Mouse (Mus musculus) heart, embryonic 11.5 days (tissue): ENCODE measurements around the gene Klrg1. TPM values are rescaled to one million over a fixed set of nuclear protein-coding genes. Genes with fewer than 3 reads are reported as not detected.

Source experiments
- ATAC-seq: fragments of 200-750 bp; cut with Nextera tagmentation; replicated peaks from 2 replicates; pipeline ENCODE4 v1.8.0; 2017; ENCODE audit warnings: moderate library complexity; ENCODE audit not compliant: insufficient number of reproducible peaks, low FRiP score, low TSS enrichment
- H3K27ac ChIP-seq: fragments of 300-500 bp; sonication (generic); 2 replicates; pipeline ENCODE4 v1.5.1; 2014; ENCODE audit warnings: mild to moderate bottlenecking, low read depth, low read length
- H3K27me3 ChIP-seq: fragments of 300-500 bp; sonication (generic); 2 replicates; pipeline ENCODE4 v1.6.1; 2014; ENCODE audit warnings: mild to moderate bottlenecking, low read length, mixed read lengths; ENCODE audit not compliant: control insufficient read depth, insufficient read depth
- H3K36me3 ChIP-seq: fragments of 300-500 bp; sonication (generic); 2 replicates; pipeline ENCODE4 v1.6.1; 2014; ENCODE audit warnings: mild to moderate bottlenecking, low read length, moderate library complexity, mixed read lengths; ENCODE audit not compliant: control insufficient read depth, insufficient read depth
- H3K4me1 ChIP-seq: fragments of 300-500 bp; sonication (generic); 2 replicates; pipeline ENCODE4 v1.6.1; 2014; ENCODE audit warnings: low read length; ENCODE audit not compliant: control insufficient read depth, insufficient read depth
- H3K4me2 ChIP-seq: fragments of 300-500 bp; sonication (generic); 2 replicates; pipeline ENCODE4 v1.6.1; 2014; ENCODE audit warnings: mild to moderate bottlenecking, moderate library complexity
- H3K4me3 ChIP-seq: fragments of 300-500 bp; sonication (generic); 2 replicates; pipeline ENCODE4 v1.5.1; 2014; ENCODE audit warnings: low read depth, low read length
- H3K9ac ChIP-seq: fragments of 300-500 bp; sonication (generic); 2 replicates; pipeline ENCODE4 v1.6.1; 2014; ENCODE audit warnings: mild to moderate bottlenecking, low read depth, low read length, moderate library complexity
- H3K9me3 ChIP-seq: fragments of 300-500 bp; sonication (generic); replicated peaks from 2 replicates; pipeline ENCODE4 v1.6.1; 2016; ENCODE audit warnings: low read length; ENCODE audit not compliant: control insufficient read depth
- WGBS: fragments of 180-500 bp; shearing (Covaris S2); extraction: QIAGEN DNeasy Blood & Tissue Kit; methylation state at CpG from one replicate; pipeline ENCODE4 v1.1.7; 2014; ENCODE audit not compliant: insufficient replicate concordance; 5-methylcytosine and 5-hydroxymethylcytosine counted together
- polyA plus RNA-seq: library from polyadenylated mRNA; unstranded; fragments of >200 nt; fragmentation: Nextera tagmentation; extraction: Ambion mirVana; gene quantifications from 2 replicates; pipeline ENCODE4 v1.2.1, GENCODE M21; 2014

The Klrg1 gene
- polyA plus RNA-seq, 1 experiment from 2014 or later: not detected

- Histone ChIP-seq H3K4me3 (no peak overlapping the region), H3K36me3 (no peaks in the 10 kb centered on the region), H3K4me1 (no peaks in the 10 kb centered on the region), H3K4me2 (no peak overlapping the region), H3K9me3 (no peaks in the 10 kb centered on the region), H3K27me3 (no peaks in the 10 kb centered on the region), H3K9ac (no peak overlapping the region), H3K27ac (no peak overlapping the region)
- 63% methylated on average over 3 of the region's 3 CpGs for WGBS
- no peak for ATAC-seq
Measured at GRCm38 (mm10) chr6:122268561-122268960, 14.1 kb downstream of the Klrg1 start.

- no peak for ATAC-seq
- Histone ChIP-seq H3K27me3 (peaks cover 6% of the 10 kb centered on the region; the same call in 1 of the 2 replicates), H3K9me3 (no peaks in the 10 kb centered on the region)
Measured at GRCm38 (mm10) chr6:122262543-122262942, 20.1 kb downstream of the Klrg1 start.

GRCm38 (mm10) chr6:122252146-122252545 is 30.5 kb downstream of the Klrg1 start:
- H3K27me3 ChIP-seq: no peaks in the 10 kb centered on the region
- no peaks in the 10 kb centered on the region for H3K36me3 ChIP-seq
- no peaks in the 10 kb centered on the region for H3K9me3 ChIP-seq
- no peaks in the 10 kb centered on the region; the same call in 1 of the 2 replicates for H3K4me1 ChIP-seq
- no peak for ATAC-seq
- H3K4me2 ChIP-seq: no peak overlapping the region
- H3K27ac ChIP-seq: no peak overlapping the region
- H3K9ac ChIP-seq: no peak overlapping the region
- 33% methylated on average over 1 of the region's 1 CpGs for WGBS
- no peak overlapping the region for H3K4me3 ChIP-seq

More at GRCm38 (mm10) chr6:122262543-122262942, 20.1 kb downstream of the Klrg1 start:
- no peak overlapping the region for H3K4me2 ChIP-seq
- H3K4me3 ChIP-seq: no peak overlapping the region
- no peak overlapping the region for H3K9ac ChIP-seq
- H3K4me1 ChIP-seq: no peaks in the 10 kb centered on the region
- no peaks in the 10 kb centered on the region for H3K36me3 ChIP-seq
- 87% methylated on average over 8 of the region's 8 CpGs for WGBS
- H3K27ac ChIP-seq: no peak overlapping the region

GRCm38 (mm10) chr6:122250033-122250432 is 32.6 kb downstream of the Klrg1 start:
- 63% methylated on average over 4 of the region's 4 CpGs for WGBS
- H3K9me3 ChIP-seq: no peaks in the 10 kb centered on the region
- H3K27me3 ChIP-seq: no peaks in the 10 kb centered on the region
- no peaks in the 10 kb centered on the region; the same call in 1 of the 2 replicates for H3K4me1 ChIP-seq
- no peak overlapping the region for H3K4me3 ChIP-seq
- H3K27ac ChIP-seq: no peak overlapping the region
- no peak overlapping the region for H3K4me2 ChIP-seq
- no peak for ATAC-seq
- no peak overlapping the region for H3K9ac ChIP-seq
- no peaks in the 10 kb centered on the region for H3K36me3 ChIP-seq

Other genes starting within 250 kb of the Klrg1 start
- gene M6pr, start 25.8 kb upstream of the Klrg1 start, polyA plus RNA-seq: 84.9 and 93.0 TPM in 2 replicates
- gene Phc1, start 57.7 kb upstream of the Klrg1 start, polyA plus RNA-seq: 15.7 and 17.1 TPM in 2 replicates
- gene Rimklb, start 215.9 kb upstream of the Klrg1 start, polyA plus RNA-seq: 8.7 and 10.9 TPM in 2 replicates
- gene Mfap5, start 223.0 kb upstream of the Klrg1 start, polyA plus RNA-seq: 5.4 and 5.9 TPM in 2 replicates